Mouse (Mus musculus): ENCODE results near the gene Nav3.

Gene Nav3

DNA sequence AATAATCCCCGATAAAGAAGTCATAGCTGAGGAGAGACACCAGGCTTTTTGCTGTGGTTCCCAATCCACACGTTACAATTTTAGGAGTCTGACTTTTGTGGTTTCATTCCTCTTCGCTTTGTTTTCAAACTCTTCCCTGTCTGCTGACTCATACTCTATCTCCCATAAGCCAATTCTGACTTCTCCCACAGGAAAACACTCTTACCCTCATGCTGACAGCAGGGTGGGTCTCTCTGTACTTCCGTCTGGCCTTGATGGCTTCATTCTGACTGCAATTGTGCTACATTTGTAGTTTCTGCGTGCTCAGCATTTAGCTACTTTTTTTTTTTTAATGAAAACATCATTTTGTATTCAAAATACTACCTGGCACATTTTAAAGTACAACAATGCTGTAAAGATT is 379.4 kb downstream of the Nav3 start:
- TF ChIP-seq GATA4 (IDR thresholded peaks at IDR 0.05; ENCODE audit: insufficient replicate concordance, low read length) = no peak

DNA sequence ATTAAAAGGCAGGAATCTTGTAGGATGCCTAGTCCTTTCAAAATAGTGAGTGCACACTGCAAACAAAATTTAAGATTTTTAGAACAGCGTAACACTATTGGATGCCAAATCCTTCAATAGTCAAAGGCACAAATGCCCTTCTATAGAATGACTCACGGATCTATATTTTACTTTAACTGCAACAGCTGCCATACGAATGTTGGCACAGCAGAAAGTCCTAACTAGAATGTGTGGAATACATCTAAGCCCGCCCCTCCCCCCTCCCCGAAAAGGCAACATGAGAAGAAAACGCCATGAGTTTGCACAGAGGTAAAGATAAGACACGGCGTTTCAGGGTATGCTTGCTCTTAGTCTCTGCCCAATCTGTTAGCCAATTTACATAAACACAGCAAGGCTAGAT is 383.6 kb downstream of the Nav3 start:
- no peak for TF ChIP-seq GATA4 (IDR thresholded peaks at IDR 0.05; ENCODE audit: insufficient replicate concordance, low read length)

DNA sequence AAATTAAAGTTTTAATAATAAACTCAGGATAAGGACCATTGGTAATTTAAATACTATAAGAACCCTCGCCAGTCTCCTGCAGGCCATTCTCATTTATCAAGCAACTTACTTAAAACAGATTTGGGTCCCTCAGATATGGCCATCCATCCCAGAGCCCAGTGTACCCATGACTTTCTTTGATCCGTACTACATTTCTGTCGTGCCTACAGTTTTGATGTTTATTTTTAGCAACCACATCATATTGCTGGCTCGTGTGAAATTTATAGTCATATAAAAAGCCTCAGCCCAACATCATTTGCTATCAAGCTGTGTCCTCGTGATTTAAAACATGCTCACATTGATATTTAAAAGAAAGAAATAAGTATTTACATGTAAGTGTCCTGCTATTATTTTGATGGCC is 394.8 kb downstream of the Nav3 start:
- TF ChIP-seq GATA4 (IDR thresholded peaks at IDR 0.05; ENCODE audit: insufficient replicate concordance, low read length) = no peak

DNA sequence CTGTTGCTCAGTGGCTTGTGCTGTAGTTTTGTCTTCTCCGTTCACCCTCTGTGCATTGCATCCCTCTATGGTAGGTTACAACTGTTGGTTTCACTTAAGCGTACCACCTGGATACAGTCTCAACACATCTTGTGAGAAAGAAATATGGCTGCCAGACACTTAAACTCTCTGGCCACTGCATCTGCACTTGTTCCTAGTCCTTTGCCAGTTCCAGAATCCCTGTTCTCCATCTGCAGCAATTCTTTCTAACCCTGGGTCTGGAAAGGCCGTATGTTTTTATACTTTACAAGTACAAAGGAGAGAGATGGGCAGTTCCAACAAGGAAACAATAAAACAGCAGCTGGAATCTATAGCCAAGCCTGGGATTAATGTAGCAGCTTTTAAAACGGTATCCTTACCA is 418.5 kb downstream of the Nav3 start:
- no peak for TF ChIP-seq GATA4 (IDR thresholded peaks at IDR 0.05; ENCODE audit: insufficient replicate concordance, low read length)

- no peak for TF ChIP-seq GATA4 (IDR thresholded peaks at IDR 0.05; ENCODE audit: insufficient replicate concordance, low read length)
Observed at GRCm38 (mm10) chr10:110034582-110035099, 421.4 kb downstream of the Nav3 start.

GRCm38 (mm10) chr10:110022100-110022499 is 433.9 kb downstream of the Nav3 start:
- TF ChIP-seq GATA4 (IDR thresholded peaks at IDR 0.05; ENCODE audit: insufficient replicate concordance, low read length) = no peak

DNA sequence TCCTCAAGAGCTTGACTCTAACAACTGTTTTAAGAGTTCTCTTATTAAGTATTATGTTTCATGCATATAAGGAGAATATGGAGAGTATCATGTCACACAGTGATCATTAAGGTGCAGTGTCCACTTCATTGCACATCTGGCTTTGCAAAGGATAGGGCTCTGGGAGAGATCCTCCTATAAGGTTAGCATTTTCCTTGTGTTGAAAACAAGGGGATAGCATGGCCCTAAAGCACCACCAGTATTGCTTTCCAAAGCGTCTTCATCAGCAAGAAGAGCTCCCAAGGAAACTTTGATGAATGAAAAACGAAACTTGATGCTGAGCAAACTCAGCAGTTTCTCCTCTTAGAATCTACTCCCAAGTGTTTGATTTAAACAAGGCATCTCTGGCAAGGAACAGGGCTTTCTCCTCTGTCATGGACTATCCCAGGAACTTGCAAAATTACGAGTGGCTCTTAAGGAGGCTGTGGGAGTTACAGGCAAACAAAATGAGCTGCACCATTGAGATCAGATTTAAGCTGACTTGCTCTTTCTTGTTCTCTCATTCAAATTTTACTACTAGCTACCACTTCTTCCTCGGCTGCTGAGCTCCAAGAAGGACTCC is 436.6 kb downstream of the Nav3 start:
- no peak for TF ChIP-seq GATA4 (IDR thresholded peaks at IDR 0.05; ENCODE audit: insufficient replicate concordance, low read length)

- no peak for TF ChIP-seq GATA4 (IDR thresholded peaks at IDR 0.05; ENCODE audit: insufficient replicate concordance, low read length)
Observed at GRCm38 (mm10) chr10:110000755-110001247, 455.2 kb downstream of the Nav3 start.

DNA sequence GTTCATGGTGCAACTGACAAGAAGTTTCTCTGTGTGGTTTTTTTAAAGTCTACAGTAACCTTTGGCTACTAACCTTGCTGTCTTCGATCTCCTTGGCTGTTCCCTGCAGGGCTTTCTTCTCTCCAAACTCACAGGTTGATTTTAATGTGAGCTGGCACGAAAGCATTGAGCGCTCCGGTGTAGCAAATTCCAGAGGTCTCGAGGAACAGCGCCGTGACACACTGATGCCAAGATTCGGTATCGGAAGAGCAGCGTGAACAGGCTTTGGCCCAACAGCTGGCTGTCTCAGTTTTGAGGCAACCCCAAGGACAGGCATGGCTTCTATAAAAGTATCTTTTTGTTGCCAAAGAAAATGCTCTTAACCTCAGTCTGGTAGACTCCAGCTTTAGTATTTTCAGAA is 456.1 kb downstream of the Nav3 start:
- TF ChIP-seq GATA4 (IDR thresholded peaks at IDR 0.05; ENCODE audit: insufficient replicate concordance, low read length) = no peak

DNA sequence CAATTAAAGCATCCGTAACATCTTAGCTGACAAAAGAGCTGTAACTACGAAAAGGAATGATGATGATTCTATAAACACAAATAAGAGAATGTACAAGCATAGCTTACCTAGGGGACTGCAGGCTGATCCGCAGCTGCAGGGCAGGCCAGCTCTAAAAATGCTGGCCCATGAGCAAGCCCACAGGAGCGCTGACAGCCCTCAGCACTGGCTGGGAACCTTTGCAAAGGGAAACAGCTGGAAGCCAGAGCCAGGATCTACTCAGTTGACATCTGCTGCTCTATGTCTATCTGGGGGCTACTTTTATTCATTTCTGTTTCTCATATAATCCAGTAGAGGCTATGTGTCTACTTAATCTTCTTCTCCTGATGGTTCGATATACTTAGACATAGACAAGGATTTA is 461.7 kb downstream of the Nav3 start:
- TF ChIP-seq GATA4 (IDR thresholded peaks at IDR 0.05; ENCODE audit: insufficient replicate concordance, low read length) = no peak

GRCm38 (mm10) chr10:109985824-109986485 is 470.0 kb downstream of the Nav3 start:
- TF ChIP-seq GATA4 (IDR thresholded peaks at IDR 0.05; ENCODE audit: insufficient replicate concordance, low read length) = no peak

- TF ChIP-seq GATA4 (IDR thresholded peaks at IDR 0.05; ENCODE audit: insufficient replicate concordance, low read length) = no peak
Observed at GRCm38 (mm10) chr10:109976351-109976750, 479.7 kb downstream of the Nav3 start.

DNA sequence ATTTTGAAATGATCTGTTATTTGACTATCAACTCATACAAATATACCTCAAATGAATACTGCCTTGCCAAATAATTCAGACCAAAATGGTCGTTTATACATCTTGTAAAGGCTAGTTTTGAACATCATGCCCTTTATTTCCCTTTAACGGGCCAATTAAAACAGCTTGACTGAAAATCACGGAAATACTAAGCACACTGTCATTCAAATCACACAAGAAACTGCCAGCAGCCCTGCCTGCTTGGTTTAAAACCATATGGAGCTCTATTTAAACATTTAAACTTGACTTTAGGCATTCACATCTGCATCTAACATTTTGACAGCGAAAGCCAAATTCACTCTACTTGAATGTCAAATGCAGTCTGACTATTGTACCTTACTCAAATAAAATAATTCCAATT is 481.8 kb downstream of the Nav3 start:
- TF ChIP-seq GATA4 (IDR thresholded peaks at IDR 0.05; ENCODE audit: insufficient replicate concordance, low read length) = no peak

DNA sequence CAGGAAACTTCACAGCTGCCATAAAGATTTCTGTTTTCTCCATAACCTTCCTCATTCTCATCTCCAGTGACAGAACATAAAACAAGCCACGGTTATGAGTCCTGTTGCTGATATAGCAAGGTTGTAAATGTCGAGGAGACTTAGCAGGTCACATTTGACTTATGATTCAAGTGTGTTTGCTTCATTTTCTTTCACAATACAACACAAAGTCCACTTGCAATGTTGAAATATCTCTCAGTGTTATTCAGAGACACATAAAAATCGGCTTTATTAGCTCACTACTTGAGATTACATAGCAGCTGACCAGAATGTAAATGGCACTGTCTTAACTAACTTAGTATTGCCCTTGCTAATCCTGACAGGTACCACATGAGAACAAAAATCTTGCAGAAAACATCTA is 482.5 kb downstream of the Nav3 start:
- TF ChIP-seq GATA4 (IDR thresholded peaks at IDR 0.05; ENCODE audit: insufficient replicate concordance, low read length) = no peak

DNA sequence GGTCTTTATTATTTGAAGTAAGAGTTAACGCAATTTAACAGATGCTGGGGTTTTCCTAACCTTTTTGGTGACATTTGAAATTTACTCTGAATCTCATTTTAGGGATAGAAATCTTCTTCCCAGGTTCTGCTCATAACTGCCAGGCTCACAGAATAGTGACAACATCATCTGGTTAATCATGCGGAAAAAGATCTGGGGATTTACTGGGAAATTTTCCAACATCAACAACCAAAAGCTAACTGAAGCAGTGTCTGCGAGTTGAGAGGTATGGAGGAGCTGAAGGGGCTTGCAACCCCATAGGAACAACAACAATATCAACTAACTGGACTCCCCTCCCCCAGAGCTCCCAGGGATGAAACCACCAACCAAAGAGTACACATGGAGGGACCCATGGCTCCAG is 505.7 kb downstream of the Nav3 start:
- TF ChIP-seq GATA4 (IDR thresholded peaks at IDR 0.05; ENCODE audit: insufficient replicate concordance, low read length) = no peak

- TF ChIP-seq GATA4 (IDR thresholded peaks at IDR 0.05; ENCODE audit: insufficient replicate concordance, low read length) = no peak
Observed at GRCm38 (mm10) chr10:109929319-109929622, 526.7 kb downstream of the Nav3 start.
